Mouse (Mus musculus) G1E (cell line): ENCODE results near the gene Ehbp1. TPM values are rescaled to one million over a fixed set of nuclear protein-coding genes. Genes with fewer than 3 reads are reported as not detected.

ENCODE experiments used
- ATAC-seq: 2 replicates; pipeline ENCODE4 v1.8.0; 2016; ENCODE audit warnings: mild to moderate bottlenecking; ENCODE audit not compliant: insufficient number of reproducible peaks, poor library complexity, low FRiP score, severe bottlenecking; ENCODE audit errors: extremely low read depth
- DNase-seq: peaks from one replicate; pipeline ENCODE4 v3.0.0; 2012; ENCODE audit warnings: low spot score
- H3K27me3 ChIP-seq: 2 replicates; pipeline ENCODE4 v1.6.1; 2012; ENCODE audit warnings: mild to moderate bottlenecking, low read length, inconsistent platforms; ENCODE audit not compliant: insufficient read depth
- H3K36me3 ChIP-seq: replicated peaks from 2 replicates; pipeline ENCODE3; 2012; ENCODE audit warnings: mild to moderate bottlenecking, inconsistent platforms
- H3K4me1 ChIP-seq: 2 replicates; pipeline ENCODE4 v1.6.1; 2012; ENCODE audit warnings: low read depth, low read length, inconsistent platforms, mixed read lengths; ENCODE audit not compliant: insufficient read depth
- H3K4me3 ChIP-seq: 2 replicates; pipeline ENCODE4 v1.5.1; 2012; ENCODE audit warnings: low read depth, mild to moderate bottlenecking, inconsistent platforms, low read length, moderate library complexity, mixed read lengths
- H3K9me3 ChIP-seq: replicated peaks from 2 replicates; pipeline ENCODE4 v1.6.1; 2012; ENCODE audit warnings: inconsistent platforms
- CTCF ChIP-seq: IDR thresholded peaks from 2 replicates; pipeline ENCODE4 v1.5.1; 2012; ENCODE audit warnings: low read depth, low read length, inconsistent platforms, mixed read lengths
- GATA1 ChIP-seq: IDR thresholded peaks from 2 replicates; pipeline ENCODE4 v1.6.1; 2012; ENCODE audit warnings: borderline replicate concordance, low read length, inconsistent platforms, mixed read lengths
- GATA2 ChIP-seq: IDR thresholded peaks from 2 replicates; pipeline ENCODE4 v1.6.1; 2012; ENCODE audit warnings: low read depth, low read length, inconsistent platforms, borderline replicate concordance
- POLR2AphosphoS5 ChIP-seq: IDR thresholded peaks from 2 replicates; pipeline ENCODE4 v1.6.1; 2012; ENCODE audit warnings: low read depth, low read length, inconsistent platforms; ENCODE audit not compliant: insufficient replicate concordance
- TAL1 ChIP-seq: conservative IDR thresholded peaks from 2 replicates; pipeline ENCODE4 v1.6.1; 2012; ENCODE audit warnings: low read depth, low read length, inconsistent platforms, mixed read lengths
- polyA plus RNA-seq: library from polyadenylated mRNA; stranded (reverse); fragments of >175 nt; gene quantifications from 2 replicates; pipeline ENCODE4 v1.2.3, GENCODE M21; 2012
- total RNA-seq, 2 experiments: library from RNA; stranded (forward) in 1 of 2; stranded (reverse) in 1 of 2; fragments of 200-1000 nt in 1 of 2; fragments of >200 nt in 1 of 2; fragmentation: Nextera tagmentation in 1 of 2; gene quantifications; 2 replicates each; pipeline ENCODE4 v1.2.3; 2014 to 2017

Gene Ehbp1
- total and polyA plus RNA-seq, 3 experiments = 0.30 to 13.5 (median 3.8) TPM

GRCm38 (mm10) chr11:22287513-22287900, 54.6 kb downstream of the Ehbp1 start:
- TF ChIP-seq GATA1 = no peak
- no peak for TF ChIP-seq POLR2AphosphoS5
- no peak for TF ChIP-seq GATA2
- TF ChIP-seq TAL1 = no peak
- Histone ChIP-seq H3K36me3 (peaks cover 3% of the 10 kb centered on the region), H3K9me3 (no peaks in the 10 kb centered on the region), H3K4me1 (peaks cover 23% of the 10 kb centered on the region), H3K4me3 (peak overlapping the region; percentile 78), H3K27me3 (no peaks in the 10 kb centered on the region; the same call in 1 of the 2 replicates)
- DNase-seq (no peak), ATAC-seq (no peak)

DNA sequence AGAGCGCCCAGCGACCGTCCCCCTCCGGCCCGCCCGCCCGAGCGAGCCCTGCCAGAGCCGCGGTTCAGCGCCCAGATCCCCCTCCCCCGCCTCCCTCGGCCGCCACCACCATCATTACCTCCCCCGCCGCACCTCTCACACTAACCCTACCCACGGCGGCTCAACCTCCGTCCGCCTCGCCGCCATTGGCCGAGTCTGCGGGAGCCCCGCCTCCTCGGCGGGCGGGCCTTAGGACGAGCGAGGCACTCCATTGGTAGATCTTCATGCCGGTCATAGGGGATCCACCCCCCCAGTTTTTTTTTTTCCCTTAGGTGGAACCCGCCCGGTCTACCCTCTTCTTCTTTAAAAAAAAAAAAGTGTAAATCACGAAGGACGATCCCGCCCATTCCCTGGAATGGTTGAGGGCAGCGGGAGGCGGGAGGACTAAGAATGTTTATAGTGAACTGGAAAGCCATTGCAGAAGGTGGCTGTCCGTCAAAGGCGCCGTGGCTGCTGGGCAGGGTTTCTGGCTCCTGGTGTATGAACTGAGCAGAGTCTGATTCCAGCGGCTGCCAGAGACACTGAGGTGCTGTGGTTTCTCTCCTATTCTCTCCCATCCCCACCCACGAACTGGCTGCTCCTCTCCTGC, 55.1 kb downstream of the Ehbp1 start:
- Histone ChIP-seq H3K9me3 (no peaks in the 10 kb centered on the region), H3K36me3 (peaks cover 3% of the 10 kb centered on the region), H3K4me3 (peak overlapping the region; percentile 78), H3K4me1 (peaks cover 23% of the 10 kb centered on the region), H3K27me3 (no peaks in the 10 kb centered on the region; the same call in 1 of the 2 replicates)
- no peak for TF ChIP-seq TAL1
- no peak for TF ChIP-seq GATA2
- TF ChIP-seq GATA1 = no peak
- ATAC-seq = peak; percentile 98
- DNase-seq = peak; percentile 89

DNA sequence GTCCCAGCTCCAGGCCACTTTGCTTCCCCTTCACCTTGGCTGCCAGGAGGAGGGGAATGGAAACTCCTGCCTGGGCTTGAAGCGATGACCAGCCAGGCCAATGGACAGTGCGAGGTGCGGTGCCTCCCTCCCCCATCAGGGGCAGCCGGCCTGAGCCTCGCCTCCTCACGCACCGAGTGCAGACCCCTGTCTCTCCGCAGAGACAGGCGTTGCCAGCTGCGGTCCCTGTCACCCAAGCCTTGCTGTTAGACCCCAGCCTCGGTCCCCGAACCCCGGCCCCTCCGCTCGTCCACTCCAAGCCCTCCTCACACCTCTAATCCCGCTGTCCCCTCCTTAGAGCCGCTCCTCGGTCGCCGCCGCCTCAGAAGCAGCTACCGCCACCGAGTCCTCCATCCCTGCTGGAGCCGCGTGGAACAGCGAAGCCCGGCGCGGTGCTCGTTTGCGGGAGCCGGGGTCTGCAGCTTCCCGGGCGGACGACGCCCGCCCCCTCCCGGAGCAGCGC, 55.7 kb downstream of the Ehbp1 start:
- TF ChIP-seq POLR2AphosphoS5 (no peak), TAL1 (no peak), CTCF (no peak), GATA2 (no peak), GATA1 (no peak)
- H3K4me3 ChIP-seq = peak overlapping the region; percentile 78
- no peaks in the 10 kb centered on the region; the same call in 1 of the 2 replicates for H3K27me3 ChIP-seq
- no peak for ATAC-seq
- no peaks in the 10 kb centered on the region for H3K9me3 ChIP-seq
- peaks cover 23% of the 10 kb centered on the region for H3K4me1 ChIP-seq
- H3K36me3 ChIP-seq = peaks cover 3% of the 10 kb centered on the region
- no peak for DNase-seq

- Histone ChIP-seq H3K4me1 (no peaks in the 10 kb centered on the region), H3K9me3 (no peaks in the 10 kb centered on the region), H3K36me3 (peaks cover 3% of the 10 kb centered on the region), H3K4me3 (no peak overlapping the region), H3K27me3 (no peaks in the 10 kb centered on the region)
- DNase-seq (no peak), ATAC-seq (no peak)
- TF ChIP-seq GATA2 (no peak), POLR2AphosphoS5 (no peak), TAL1 (no peak)
Observed at GRCm38 (mm10) chr11:22276656-22277055, 65.4 kb downstream of the Ehbp1 start.

DNA sequence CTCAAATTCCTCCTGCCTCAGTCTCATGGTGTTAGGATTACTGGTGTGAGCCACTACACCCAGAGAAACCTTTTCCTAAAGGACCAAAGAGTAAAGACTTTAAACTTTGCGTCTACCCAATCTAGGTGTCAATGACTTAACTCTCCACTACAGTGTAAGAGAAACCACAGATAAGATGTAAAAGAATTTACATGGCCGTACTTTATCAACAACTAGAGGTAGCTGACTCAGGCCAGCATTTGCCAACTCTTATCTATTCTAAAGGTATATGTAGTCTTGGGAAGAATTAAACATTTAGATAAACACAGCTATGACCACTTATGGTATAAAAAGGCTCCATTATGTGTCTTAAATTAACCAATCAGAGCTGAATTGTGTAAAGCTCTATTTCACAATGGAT, 67.9 kb downstream of the Ehbp1 start:
- DNase-seq (no peak), ATAC-seq (no peak)
- peaks cover 3% of the 10 kb centered on the region for H3K36me3 ChIP-seq
- TF ChIP-seq CTCF (no peak), TAL1 (no peak), POLR2AphosphoS5 (no peak), GATA2 (no peak), GATA1 (no peak)
- H3K27me3 ChIP-seq = no peaks in the 10 kb centered on the region
- H3K4me1 ChIP-seq = no peaks in the 10 kb centered on the region
- H3K4me3 ChIP-seq = no peak overlapping the region
- no peaks in the 10 kb centered on the region for H3K9me3 ChIP-seq

DNA sequence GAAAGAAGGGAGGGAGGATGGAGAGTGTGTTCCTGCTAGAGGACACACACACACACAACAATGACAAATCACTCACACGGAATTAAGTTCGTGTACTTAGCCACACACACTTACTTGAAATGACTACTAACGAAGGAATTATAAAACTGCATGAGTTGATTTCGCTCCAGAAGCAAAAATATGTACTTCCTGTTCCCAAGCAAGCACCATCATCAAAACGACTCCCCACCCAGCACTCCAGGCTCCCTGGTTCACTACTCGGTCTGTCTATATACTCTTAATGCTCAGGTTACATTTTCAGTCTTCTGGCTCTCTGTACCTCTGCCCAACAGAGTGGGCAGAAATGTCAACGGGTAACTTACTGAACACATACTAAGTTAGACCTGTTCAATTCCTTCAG, 68.7 kb downstream of the Ehbp1 start:
- no peak for ATAC-seq
- Histone ChIP-seq H3K4me1 (no peaks in the 10 kb centered on the region), H3K9me3 (no peaks in the 10 kb centered on the region), H3K36me3 (peaks cover 3% of the 10 kb centered on the region), H3K27me3 (no peaks in the 10 kb centered on the region), H3K4me3 (no peak overlapping the region)
- TF ChIP-seq TAL1 (no peak), CTCF (no peak), GATA2 (no peak), POLR2AphosphoS5 (no peak), GATA1 (no peak)
- DNase-seq = no peak

DNA sequence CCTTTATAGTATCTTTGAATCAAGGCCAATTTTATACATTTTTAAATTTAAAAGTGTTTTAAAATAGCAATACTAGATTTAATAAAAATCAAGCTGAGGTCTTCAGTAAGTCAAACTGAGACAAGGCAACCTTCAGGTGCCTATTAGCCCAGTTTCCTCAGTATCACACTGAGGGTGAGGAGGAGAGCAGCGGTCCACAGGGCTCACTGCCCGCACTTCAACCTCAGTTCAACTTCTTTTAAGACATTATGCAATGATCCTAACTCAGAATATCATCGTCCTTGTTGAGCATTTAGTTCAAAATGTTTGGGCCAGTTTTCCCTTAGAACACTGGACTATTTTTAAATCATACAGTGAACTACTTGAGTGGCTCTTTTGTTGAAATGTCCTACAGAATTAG, 70.2 kb downstream of the Ehbp1 start:
- Histone ChIP-seq H3K36me3 (peaks cover 3% of the 10 kb centered on the region), H3K27me3 (no peaks in the 10 kb centered on the region), H3K4me3 (no peak overlapping the region), H3K4me1 (no peaks in the 10 kb centered on the region), H3K9me3 (no peaks in the 10 kb centered on the region)
- ATAC-seq (no peak), DNase-seq (no peak)
- TF ChIP-seq GATA2 = no peak
